Mouse (Mus musculus) lung, embryonic 14.5 days (tissue): Measurements from ENCODE around the gene Zcchc7. TPM values are rescaled to one million over a fixed set of nuclear protein-coding genes. Genes with fewer than 3 reads are reported as not detected.
A peak's percentile ranks its signal among the peaks of the same experiment; 100 is the strongest.

Experiments
- ATAC-seq: fragments of 200-750 bp; cut with Nextera tagmentation; 2 replicates; pipeline ENCODE4 v1.8.0; 2017; ENCODE audit warnings: mild to moderate bottlenecking, moderate TSS enrichment, moderate library complexity; ENCODE audit not compliant: insufficient read depth
- DNase-seq: peaks from one replicate; pipeline ENCODE4 v3.0.0-alpha.2; 2015
- H3K27ac ChIP-seq: fragments of 300-500 bp; sonication (generic); 2 replicates; pipeline ENCODE4 v1.5.1; 2014; ENCODE audit warnings: low read depth, mild to moderate bottlenecking, moderate library complexity
- H3K27me3 ChIP-seq: fragments of 300-500 bp; sonication (generic); 2 replicates; pipeline ENCODE4 v1.6.1; 2014; ENCODE audit warnings: low read length, control low read depth; ENCODE audit not compliant: insufficient read depth
- H3K36me3 ChIP-seq: fragments of 300-500 bp; sonication (generic); 2 replicates; pipeline ENCODE4 v1.6.1; 2014; ENCODE audit warnings: control low read depth; ENCODE audit not compliant: insufficient read depth
- H3K4me1 ChIP-seq: fragments of 300-500 bp; sonication (generic); 2 replicates; pipeline ENCODE4 v1.6.1; 2014; ENCODE audit warnings: antibody characterized with exemption, control low read depth; ENCODE audit not compliant: insufficient read depth
- H3K4me2 ChIP-seq: fragments of 300-500 bp; sonication (generic); 2 replicates; pipeline ENCODE4 v1.6.1; 2014; ENCODE audit warnings: mild to moderate bottlenecking
- H3K4me3 ChIP-seq: fragments of 300-500 bp; sonication (generic); 2 replicates; pipeline ENCODE4 v1.5.1; 2014; ENCODE audit warnings: low read depth, low read length
- H3K9ac ChIP-seq: fragments of 300-500 bp; sonication (generic); 2 replicates; pipeline ENCODE4 v1.6.1; 2014
- H3K9me3 ChIP-seq: fragments of 300-500 bp; sonication (generic); 2 replicates; pipeline ENCODE4 v1.6.1; 2016; ENCODE audit warnings: low read depth, low read length, control low read depth
- CTCF ChIP-seq: IDR thresholded peaks from 2 replicates; pipeline ENCODE4 v1.5.1; 2016; ENCODE audit warnings: antibody characterized with exemption, low read depth
- WGBS: fragments of 180-500 bp; shearing (Covaris S2); extraction: QIAGEN DNeasy Blood & Tissue Kit; methylation state at CpG from one replicate; pipeline ENCODE4 v1.1.7; 2014; 5-methylcytosine and 5-hydroxymethylcytosine counted together
- polyA plus RNA-seq: library from polyadenylated mRNA; unstranded; fragments of >200 nt; fragmentation: Nextera tagmentation; extraction: Ambion mirVana; gene quantifications from 2 replicates; pipeline ENCODE4 v1.2.1, GENCODE M21; 2014

The Zcchc7 gene
- polyA plus RNA-seq, 1 experiment from 2014 or later = 36.4 TPM

- H3K27me3 ChIP-seq = no peaks in the 10 kb centered on the region
- DNase-seq (no peak), ATAC-seq (no peak)
- 97% methylated on average over 1 of the region's 1 CpGs for WGBS
- TF ChIP-seq CTCF = no peak
- no peaks in the 10 kb centered on the region for H3K36me3 ChIP-seq
- H3K4me2 ChIP-seq = no peak overlapping the region
- H3K4me3 ChIP-seq = no peak overlapping the region
- H3K9ac ChIP-seq = no peak overlapping the region
- H3K27ac ChIP-seq = no peak overlapping the region
- H3K4me1 ChIP-seq = no peaks in the 10 kb centered on the region
- H3K9me3 ChIP-seq = no peaks in the 10 kb centered on the region
These were observed 116.4 kb downstream of the Zcchc7 start for GRCm38 (mm10) chr4:44872048-44872447.

- no peak overlapping the region for H3K4me2 ChIP-seq
- no peak overlapping the region for H3K27ac ChIP-seq
- no peak for DNase-seq
- H3K27me3 ChIP-seq = no peaks in the 10 kb centered on the region
- no peaks in the 10 kb centered on the region for H3K36me3 ChIP-seq
- WGBS = 51% methylated on average over 7 of the region's 7 CpGs
- no peak for TF ChIP-seq CTCF
- no peaks in the 10 kb centered on the region for H3K4me1 ChIP-seq
- no peak overlapping the region for H3K9ac ChIP-seq
- H3K9me3 ChIP-seq = no peaks in the 10 kb centered on the region
- H3K4me3 ChIP-seq = no peak overlapping the region
- no peak for ATAC-seq
These were observed 124.5 kb downstream of the Zcchc7 start for GRCm38 (mm10) chr4:44880065-44880623.

GRCm38 (mm10) chr4:44886143-44886542 is 130.5 kb downstream of the Zcchc7 start:
- Histone ChIP-seq H3K9me3 (no peaks in the 10 kb centered on the region), H3K4me2 (no peak overlapping the region), H3K4me3 (no peak overlapping the region), H3K4me1 (no peaks in the 10 kb centered on the region), H3K36me3 (no peaks in the 10 kb centered on the region), H3K27me3 (no peaks in the 10 kb centered on the region), H3K9ac (no peak overlapping the region), H3K27ac (no peak overlapping the region)
- 78% methylated on average over 6 of the region's 6 CpGs for WGBS
- DNase-seq (no peak), ATAC-seq (no peak)
- TF ChIP-seq CTCF = no peak

GRCm38 (mm10) chr4:44891344-44891743 is 135.7 kb downstream of the Zcchc7 start:
- Histone ChIP-seq H3K4me1 (no peaks in the 10 kb centered on the region), H3K4me3 (no peak overlapping the region), H3K4me2 (no peak overlapping the region), H3K27ac (no peak overlapping the region), H3K9me3 (no peaks in the 10 kb centered on the region), H3K9ac (no peak overlapping the region), H3K27me3 (no peaks in the 10 kb centered on the region), H3K36me3 (peaks cover 3% of the 10 kb centered on the region; the same call in 1 of the 2 replicates)
- ATAC-seq (no peak), DNase-seq (no peak)
- 51% methylated on average over 6 of the region's 6 CpGs for WGBS
- TF ChIP-seq CTCF = no peak

- WGBS = 28% methylated on average over 11 of the region's 11 CpGs
- H3K9me3 ChIP-seq = no peaks in the 10 kb centered on the region
- no peak overlapping the region for H3K4me2 ChIP-seq
- H3K27me3 ChIP-seq = no peaks in the 10 kb centered on the region
- H3K4me3 ChIP-seq = no peak overlapping the region
- no peaks in the 10 kb centered on the region for H3K4me1 ChIP-seq
- DNase-seq (peak; percentile 74), ATAC-seq (peak; percentile 86)
- H3K36me3 ChIP-seq = no peaks in the 10 kb centered on the region
- no peak overlapping the region for H3K27ac ChIP-seq
- no peak for TF ChIP-seq CTCF
- no peak overlapping the region for H3K9ac ChIP-seq
These were observed 150.1 kb downstream of the Zcchc7 start for GRCm38 (mm10) chr4:44905651-44906271.

GRCm38 (mm10) chr4:44906399-44906798 is 150.7 kb downstream of the Zcchc7 start:
- Histone ChIP-seq H3K4me2 (no peak overlapping the region), H3K27ac (no peak overlapping the region), H3K36me3 (no peaks in the 10 kb centered on the region), H3K9ac (no peak overlapping the region), H3K9me3 (no peaks in the 10 kb centered on the region), H3K4me3 (no peak overlapping the region), H3K4me1 (no peaks in the 10 kb centered on the region), H3K27me3 (no peaks in the 10 kb centered on the region)
- DNase-seq = no peak
- no peak for ATAC-seq
- 70% methylated on average over 4 of the region's 4 CpGs for WGBS
- no peak for TF ChIP-seq CTCF

- H3K4me1 ChIP-seq = no peaks in the 10 kb centered on the region
- DNase-seq (peak; percentile 26), ATAC-seq (no peak)
- no peak overlapping the region for H3K4me3 ChIP-seq
- peak; percentile 36 for TF ChIP-seq CTCF
- H3K9me3 ChIP-seq = no peaks in the 10 kb centered on the region
- WGBS = 48% methylated on average over 2 of the region's 2 CpGs
- H3K4me2 ChIP-seq = no peak overlapping the region
- H3K36me3 ChIP-seq = no peaks in the 10 kb centered on the region
- no peaks in the 10 kb centered on the region for H3K27me3 ChIP-seq
- no peak overlapping the region for H3K9ac ChIP-seq
- no peak overlapping the region for H3K27ac ChIP-seq
These were observed 154.4 kb downstream of the Zcchc7 start for GRCm38 (mm10) chr4:44910065-44910464.
